Mouse (Mus musculus): ENCODE results near the gene Arpc2.
A peak's percentile ranks its signal among the peaks of the same experiment; 100 is the strongest.
"Not testable (repeated sequence)": the region's sequence is repeated elsewhere in the genome, so short reads cannot be mapped to it uniquely, and the experiment has no call there.

Gene Arpc2

DNA sequence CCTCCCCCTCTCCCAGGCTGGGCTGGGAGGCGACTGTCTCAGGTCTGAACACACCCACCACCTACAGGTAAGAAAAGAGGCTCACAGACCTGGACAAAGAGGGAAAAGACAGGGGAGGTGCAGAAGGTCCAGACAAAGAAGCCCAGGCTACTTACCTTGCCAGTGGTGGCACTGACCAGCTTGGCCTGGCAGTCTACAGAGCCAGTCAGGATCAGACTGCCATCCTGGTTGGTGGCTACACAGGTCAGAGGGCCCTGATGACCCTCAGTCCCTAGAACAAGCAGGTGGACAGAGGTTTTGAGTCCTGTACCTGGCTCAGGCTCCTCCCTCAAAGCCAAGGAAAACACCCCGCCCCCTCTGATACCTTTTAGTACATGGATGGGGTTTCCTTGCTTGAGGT, 45.5 kb downstream of the Arpc2 start:
- Histone ChIP-seq H3K36me3 (ENCODE audit: insufficient read depth, low read length) (peaks cover 55% of the 10 kb centered on the region), H3K4me3 (replicated peaks; ENCODE audit: low read length) (no peak overlapping the region), H3K4me1 (replicated peaks; ENCODE audit: low read depth, low read length) (peaks cover 82% of the 10 kb centered on the region), H3K27me3 (ENCODE audit: insufficient read depth, low read length) (no peaks in the 10 kb centered on the region), H3K9me3 (ENCODE audit: low read length) (no peaks in the 10 kb centered on the region)
- TF ChIP-seq CTCF (conservative IDR thresholded peaks at IDR 0.05; ENCODE audit: low read length) = no peak
- no peak for TF ChIP-seq NANOG (IDR thresholded peaks at IDR 0.05; ENCODE audit: borderline replicate concordance, low read length)
- TF ChIP-seq POU5F1 (IDR thresholded peaks at IDR 0.05; ENCODE audit: borderline replicate concordance, low read length) = no peak

DNA sequence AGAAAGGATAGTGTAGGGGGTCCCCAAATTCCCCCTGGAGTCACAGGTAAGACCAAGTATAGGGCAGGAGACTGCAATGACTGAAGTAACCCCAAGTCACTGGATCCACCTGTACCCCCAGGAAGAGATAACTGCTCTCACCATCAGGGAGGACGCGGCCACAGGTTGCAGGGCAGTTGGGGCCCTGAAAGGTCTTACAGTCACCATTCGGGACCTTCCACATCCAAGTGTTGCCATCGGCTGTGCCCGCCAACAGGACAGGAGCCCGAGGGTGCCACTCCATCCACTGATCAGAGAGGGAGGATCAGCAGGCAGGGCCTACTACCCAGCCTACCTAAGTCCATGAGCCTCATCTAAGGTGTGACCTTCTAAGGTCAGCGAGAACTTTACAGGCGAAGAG, 46.0 kb downstream of the Arpc2 start:
- peaks cover 60% of the 10 kb centered on the region for H3K36me3 ChIP-seq (ENCODE audit: insufficient read depth, low read length)
- H3K27me3 ChIP-seq (ENCODE audit: insufficient read depth, low read length) = no peaks in the 10 kb centered on the region
- TF ChIP-seq POU5F1 (IDR thresholded peaks at IDR 0.05; ENCODE audit: borderline replicate concordance, low read length) = no peak
- TF ChIP-seq CTCF (conservative IDR thresholded peaks at IDR 0.05; ENCODE audit: low read length) = no peak
- TF ChIP-seq NANOG (IDR thresholded peaks at IDR 0.05; ENCODE audit: borderline replicate concordance, low read length) = no peak
- no peaks in the 10 kb centered on the region for H3K9me3 ChIP-seq (ENCODE audit: low read length)
- H3K4me3 ChIP-seq (replicated peaks; ENCODE audit: low read length) = no peak overlapping the region
- H3K4me1 ChIP-seq (replicated peaks; ENCODE audit: low read depth, low read length) = peaks cover 83% of the 10 kb centered on the region

DNA sequence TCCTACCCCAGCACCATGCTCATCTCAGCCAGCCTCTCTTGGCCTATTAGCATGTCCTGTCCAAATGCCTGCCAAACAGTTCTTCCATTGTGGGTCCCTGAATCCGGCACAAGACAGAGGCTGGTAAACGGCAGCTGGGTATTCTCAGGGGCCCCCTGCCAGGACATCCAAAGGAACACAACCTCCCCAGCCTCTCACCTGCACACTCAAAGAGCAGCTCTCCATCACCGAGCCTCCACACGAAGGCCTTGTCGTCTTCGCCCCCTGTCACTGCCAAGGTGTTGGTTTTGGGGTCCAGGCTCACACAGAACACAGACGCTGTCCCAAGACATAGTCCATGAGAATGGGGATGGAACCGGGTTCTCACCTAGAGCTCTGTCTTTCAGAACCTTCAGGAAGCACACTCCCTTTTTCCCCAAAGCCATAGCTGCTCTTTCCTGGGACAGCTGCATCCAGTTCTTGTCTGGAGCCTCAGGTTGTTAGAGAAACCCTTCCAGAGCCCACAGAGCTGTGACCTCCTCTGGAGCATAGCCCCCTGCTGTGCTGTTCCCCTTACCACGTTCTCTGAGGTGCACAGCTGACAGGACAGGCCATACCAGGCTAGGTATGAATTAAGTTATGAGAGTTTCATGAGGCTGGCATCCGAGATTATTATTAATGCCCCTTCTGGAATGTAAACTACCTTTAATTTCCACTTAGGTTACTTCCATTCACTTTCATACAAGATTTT, 47.2 kb downstream of the Arpc2 start:
- Histone ChIP-seq H3K9me3 (ENCODE audit: low read length) (no peaks in the 10 kb centered on the region), H3K27me3 (ENCODE audit: insufficient read depth, low read length) (no peaks in the 10 kb centered on the region), H3K4me1 (replicated peaks; ENCODE audit: low read depth, low read length) (peaks cover 79% of the 10 kb centered on the region), H3K4me3 (replicated peaks; ENCODE audit: low read length) (0 out of 2 replicates have a peak overlapping the region, but pooled peaks have one; percentile 29), H3K36me3 (ENCODE audit: insufficient read depth, low read length) (peaks cover 69% of the 10 kb centered on the region)
- TF ChIP-seq NANOG (IDR thresholded peaks at IDR 0.05; ENCODE audit: borderline replicate concordance, low read length) (no peak), POU5F1 (IDR thresholded peaks at IDR 0.05; ENCODE audit: borderline replicate concordance, low read length) (no peak), CTCF (conservative IDR thresholded peaks at IDR 0.05; ENCODE audit: low read length) (no peak)

DNA sequence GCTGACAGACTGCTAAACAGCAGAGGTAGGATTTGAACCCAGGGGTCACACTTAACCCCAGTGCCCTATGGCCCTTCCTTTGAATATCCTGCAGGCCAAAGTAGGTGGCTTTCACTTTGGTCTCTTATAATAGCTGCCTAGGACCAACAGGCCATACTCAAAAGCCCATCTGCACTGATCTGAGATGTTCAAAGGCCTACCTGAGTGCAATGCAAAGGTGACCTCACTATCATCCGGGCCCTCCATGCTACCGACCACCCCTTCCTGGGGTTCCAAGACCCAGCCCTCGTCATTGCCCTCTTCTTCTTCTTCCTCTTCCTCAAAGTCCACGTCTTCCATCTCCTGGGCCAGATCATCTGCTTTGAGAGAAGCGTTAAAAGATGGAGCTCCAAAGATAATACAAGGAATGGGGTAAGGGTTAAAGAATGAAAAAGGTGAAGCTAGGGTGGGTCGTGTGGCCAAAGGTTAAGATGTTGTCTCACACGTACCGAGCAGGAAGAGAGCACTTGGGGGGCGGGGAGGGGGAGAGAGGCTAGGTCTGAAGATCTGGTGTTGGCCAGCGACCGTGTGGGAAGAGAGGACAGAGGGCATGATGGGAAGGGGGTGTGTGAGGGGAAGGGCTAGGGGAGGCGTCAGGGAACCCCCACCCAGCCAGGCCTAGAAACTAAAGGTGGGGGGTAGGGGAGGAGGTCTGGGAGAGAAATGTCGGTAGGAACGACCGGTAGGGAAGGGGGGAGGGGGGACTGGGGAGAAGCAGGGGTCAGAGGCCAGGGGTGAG, 48.0 kb downstream of the Arpc2 start:
- H3K4me1 ChIP-seq (replicated peaks; ENCODE audit: low read depth, low read length) = peaks cover 80% of the 10 kb centered on the region
- H3K9me3 ChIP-seq (ENCODE audit: low read length) = no peaks in the 10 kb centered on the region
- H3K36me3 ChIP-seq (ENCODE audit: insufficient read depth, low read length) = peaks cover 73% of the 10 kb centered on the region
- H3K4me3 ChIP-seq (replicated peaks; ENCODE audit: low read length) = peak overlapping the region; percentile 95
- TF ChIP-seq POU5F1 (IDR thresholded peaks at IDR 0.05; ENCODE audit: borderline replicate concordance, low read length) (no peak), CTCF (conservative IDR thresholded peaks at IDR 0.05; ENCODE audit: low read length) (no peak), NANOG (IDR thresholded peaks at IDR 0.05; ENCODE audit: borderline replicate concordance, low read length) (no peak)
- H3K27me3 ChIP-seq (ENCODE audit: insufficient read depth, low read length) = no peaks in the 10 kb centered on the region

DNA sequence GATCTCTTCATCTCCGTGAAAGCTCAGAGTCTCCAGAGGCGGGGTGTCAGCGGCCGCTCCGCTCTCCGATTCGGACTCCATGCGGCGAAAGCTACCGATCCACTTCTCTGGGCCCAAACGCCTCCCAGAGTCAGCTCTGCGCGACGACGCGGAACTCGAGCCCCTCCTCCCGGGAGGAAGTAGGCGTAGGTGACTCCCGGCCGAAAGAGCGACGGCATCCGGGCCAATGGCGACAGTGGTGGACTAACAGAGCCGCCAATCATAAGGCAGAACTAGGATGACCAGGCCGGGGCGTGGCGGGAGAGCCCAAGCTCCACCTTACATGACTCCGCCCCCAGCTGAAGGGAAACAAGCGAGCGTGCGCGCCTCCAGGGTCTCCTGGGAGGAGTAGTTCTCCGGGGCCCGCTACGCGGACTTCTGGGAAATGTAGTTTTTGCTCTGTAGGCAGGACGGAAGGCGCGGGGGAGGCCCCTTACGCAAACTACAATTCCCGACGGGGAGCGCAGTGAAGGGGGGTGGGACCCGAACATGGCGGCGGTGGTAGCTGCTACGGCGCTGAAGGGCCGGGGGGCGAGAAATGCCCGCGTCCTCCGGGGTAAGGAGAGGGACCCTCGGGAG, 48.8 kb downstream of the Arpc2 start, which contains the start of the genes Aamp and Pnkd:
Gene Aamp (minus strand): TSS at position 196 of the 618 bp plus-strand sequence.
Gene Pnkd (plus strand): TSS at position 388 of the 618 bp plus-strand sequence.
- TF ChIP-seq POU5F1 (IDR thresholded peaks at IDR 0.05; ENCODE audit: borderline replicate concordance, low read length) (no peak), NANOG (IDR thresholded peaks at IDR 0.05; ENCODE audit: borderline replicate concordance, low read length) (no peak), CTCF (conservative IDR thresholded peaks at IDR 0.05; ENCODE audit: low read length) (no peak)
- Histone ChIP-seq H3K9me3 (ENCODE audit: low read length) (no peaks in the 10 kb centered on the region), H3K4me1 (replicated peaks; ENCODE audit: low read depth, low read length) (peaks cover 72% of the 10 kb centered on the region), H3K36me3 (ENCODE audit: insufficient read depth, low read length) (peaks cover 74% of the 10 kb centered on the region), H3K27me3 (ENCODE audit: insufficient read depth, low read length) (no peaks in the 10 kb centered on the region), H3K4me3 (replicated peaks; ENCODE audit: low read length) (peak within 1 kb of the TSS; percentile 95)

DNA sequence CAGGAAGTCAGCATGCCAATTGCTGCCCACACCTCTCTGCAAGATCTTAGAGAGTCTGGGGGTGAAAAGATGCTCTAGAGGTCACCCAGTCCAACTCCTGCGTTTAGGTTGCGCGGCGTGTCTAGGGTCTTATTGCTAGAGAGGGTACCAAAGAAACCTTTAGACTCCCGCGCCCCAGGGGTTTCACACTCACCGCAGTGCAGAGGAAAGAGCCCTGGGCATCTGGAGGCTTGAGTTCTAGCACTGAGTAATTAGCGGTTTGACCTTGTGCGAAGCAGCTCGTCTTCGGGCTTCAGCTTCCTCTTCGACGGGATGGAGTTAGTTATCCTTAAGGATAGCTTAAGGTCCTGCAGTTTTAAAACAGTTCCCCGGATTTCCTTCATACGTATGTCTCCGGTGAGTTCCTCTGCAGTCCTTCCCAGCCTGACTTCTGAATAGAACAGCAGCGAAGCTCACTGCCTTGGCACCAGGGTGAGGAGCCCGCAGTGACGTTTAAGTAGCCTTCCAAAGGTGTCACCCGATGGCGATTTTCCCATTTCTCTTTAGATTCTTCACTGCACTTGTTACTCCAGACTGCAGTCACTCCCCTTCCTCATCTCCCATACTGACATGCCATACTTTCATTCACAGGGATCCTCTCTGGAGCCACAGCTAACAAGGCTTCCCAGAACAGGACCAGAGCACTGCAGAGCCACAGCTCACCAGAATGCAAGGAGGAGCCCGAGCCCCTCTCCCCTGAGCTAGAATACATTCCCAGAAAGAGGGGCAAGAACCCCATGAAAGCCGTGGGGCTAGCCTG, 49.5 kb downstream of the Arpc2 start:
- H3K36me3 ChIP-seq (ENCODE audit: insufficient read depth, low read length) = peaks cover 74% of the 10 kb centered on the region
- H3K4me1 ChIP-seq (replicated peaks; ENCODE audit: low read depth, low read length) = peaks cover 72% of the 10 kb centered on the region
- no peaks in the 10 kb centered on the region for H3K27me3 ChIP-seq (ENCODE audit: insufficient read depth, low read length)
- peak overlapping the region; percentile 95 for H3K4me3 ChIP-seq (replicated peaks; ENCODE audit: low read length)
- no peaks in the 10 kb centered on the region for H3K9me3 ChIP-seq (ENCODE audit: low read length)
- TF ChIP-seq CTCF (conservative IDR thresholded peaks at IDR 0.05; ENCODE audit: low read length) = no peak
- no peak for TF ChIP-seq POU5F1 (IDR thresholded peaks at IDR 0.05; ENCODE audit: borderline replicate concordance, low read length)
- no peak for TF ChIP-seq NANOG (IDR thresholded peaks at IDR 0.05; ENCODE audit: borderline replicate concordance, low read length)

DNA sequence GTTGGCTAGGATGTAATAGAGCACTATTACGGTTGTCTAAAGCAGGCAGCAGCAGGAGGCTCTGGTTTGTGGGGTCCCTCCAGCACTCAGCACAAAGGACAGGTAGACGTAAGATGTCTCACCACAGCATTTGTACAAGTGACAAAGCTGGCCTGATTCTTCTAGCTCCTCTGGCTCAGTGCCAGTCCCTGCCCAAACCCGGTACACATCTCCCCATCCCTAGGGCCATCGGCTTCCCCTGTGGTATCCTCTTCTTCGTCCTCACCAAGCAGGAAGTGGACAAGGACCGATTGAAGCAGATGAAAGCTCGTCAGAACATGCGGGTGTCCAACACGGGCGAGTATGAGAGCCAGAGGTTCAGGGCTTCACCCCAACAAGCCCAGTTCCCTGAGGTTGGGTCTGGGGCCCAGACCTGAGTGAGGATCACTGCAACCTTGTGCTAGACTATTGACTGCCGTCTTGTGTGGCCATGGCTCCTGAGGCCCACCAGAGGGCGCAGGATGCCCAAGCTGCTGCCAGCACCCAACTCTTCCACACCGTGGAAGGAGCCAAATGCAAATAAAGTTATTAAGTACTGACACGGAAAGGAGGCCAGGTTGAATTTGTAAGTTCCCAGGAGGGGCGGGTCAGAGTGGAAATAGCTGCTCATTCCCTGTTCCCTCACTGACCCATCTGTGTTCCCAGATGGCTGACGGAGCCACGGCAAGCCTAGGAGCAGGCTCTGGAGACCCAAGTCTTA, 51.2 kb downstream of the Arpc2 start:
- not testable (repeated sequence) for H3K27me3 ChIP-seq (ENCODE audit: insufficient read depth, low read length); H3K9me3 ChIP-seq (ENCODE audit: low read length); H3K4me3 ChIP-seq (replicated peaks; ENCODE audit: low read length)
- peaks cover 59% of the 10 kb centered on the region for H3K4me1 ChIP-seq (replicated peaks; ENCODE audit: low read depth, low read length)
- peaks cover 74% of the 10 kb centered on the region for H3K36me3 ChIP-seq (ENCODE audit: insufficient read depth, low read length)
- TF ChIP-seq CTCF (conservative IDR thresholded peaks at IDR 0.05; ENCODE audit: low read length) = peak; percentile 20
